Mouse (Mus musculus): ENCODE measurements at regions not wholly inside any gene's neighbourhood (a gene's known extent, or its start where the extent isn't known, plus 50 kb on each side); places are given as distances from the start of the nearest gene placed in this dataset.

- TF ChIP-seq CTCF (IDR thresholded peaks at IDR 0.05; ENCODE audit: low read depth, low read length) (no peak), POLR2A (IDR thresholded peaks at IDR 0.05; ENCODE audit: insufficient read depth, low read length) (no peak)
Observed at GRCm38 (mm10) chr10:97383881-97384280, 95.5 kb upstream of the Dcn start.
